Mouse (Mus musculus) small intestine, adult 2 months (tissue): ENCODE measurements at regions not wholly inside any gene's neighbourhood (a gene's known extent, or its start where the extent isn't known, plus 50 kb on each side); places are given as distances from the start of the nearest gene placed in this dataset.

Experiments
- CTCF ChIP-seq: fragments of 200-500 bp; IDR thresholded peaks from 2 replicates; pipeline ENCODE4 v1.5.1; 2012; ENCODE audit warnings: low read depth, mild to moderate bottlenecking, control low read depth, inconsistent platforms, low read length, moderate library complexity, mixed read lengths; ENCODE audit not compliant: insufficient replicate concordance, insufficient read length; ENCODE audit errors: extremely low read depth
- POLR2A ChIP-seq: fragments of 200-500 bp; IDR thresholded peaks from 2 replicates; pipeline ENCODE4 v1.6.1; 2012; ENCODE audit warnings: low read depth, mild to moderate bottlenecking, control low read depth, inconsistent platforms, low read length, moderate library complexity

DNA sequence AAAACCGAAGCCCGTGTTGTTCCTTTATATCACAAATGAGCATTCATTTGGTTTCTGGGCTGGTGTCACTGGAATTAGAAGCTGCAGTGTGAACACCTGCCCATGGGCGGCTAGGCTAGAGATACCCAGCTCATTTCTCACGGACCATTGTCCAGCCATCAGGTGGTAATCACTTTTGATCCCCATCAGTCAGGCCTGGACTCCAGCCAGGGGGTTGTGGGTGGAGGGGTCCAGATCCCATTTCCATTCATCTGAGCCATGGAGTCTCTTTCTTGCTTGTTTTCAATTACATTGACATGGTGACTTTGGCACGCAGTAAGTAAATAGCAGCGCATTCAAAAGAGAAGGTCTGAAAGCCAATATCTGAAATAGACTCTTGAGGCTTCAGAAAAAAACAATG, 276.1 kb upstream of the 4930412O13Rik start:
- TF ChIP-seq POLR2A (no peak), CTCF (no peak)
